Mouse (Mus musculus): ENCODE results near the gene Gm21293.
"Not testable (repeated sequence)": the region's sequence is repeated elsewhere in the genome, so short reads cannot be mapped to it uniquely, and the experiment has no call there.

The Gm21293 gene

GRCm38 (mm10) chr10:104142687-104143086 is at the start of gene Gm21293:
Gene Gm21293 (plus strand): TSS chr10:104142987.
- DNase-seq (ENCODE audit: low read depth, low spot score), result not testable (repeated sequence)

- no peak for DNase-seq (ENCODE audit: low read depth, low spot score)
Observed at GRCm38 (mm10) chr10:104110044-104110443, 32.7 kb upstream of the Gm21293 start.

GRCm38 (mm10) chr10:104118312-104118711 is 24.5 kb upstream of the Gm21293 start:
- no peak for DNase-seq (ENCODE audit: low read depth, low spot score)

GRCm38 (mm10) chr10:104151197-104151596 is 8.4 kb downstream of the Gm21293 start, which contains the start of gene Gm6763:
Gene Gm6763 (plus strand): TSS chr10:104151497.
- not testable (repeated sequence) for DNase-seq (ENCODE audit: low read depth, low spot score)

- DNase-seq (ENCODE audit: low read depth, low spot score), result not testable (repeated sequence)
Observed at GRCm38 (mm10) chr10:104159706-104160105, 16.9 kb downstream of the Gm21293 start, which contains the start of gene Gm8764. Gene Gm8764 (plus strand): TSS chr10:104160006.

GRCm38 (mm10) chr10:104168215-104168614 is 25.4 kb downstream of the Gm21293 start, which contains the start of gene Gm21304:
Gene Gm21304 (plus strand): TSS chr10:104168515.
- DNase-seq (ENCODE audit: low read depth, low spot score), result not testable (repeated sequence)

DNA sequence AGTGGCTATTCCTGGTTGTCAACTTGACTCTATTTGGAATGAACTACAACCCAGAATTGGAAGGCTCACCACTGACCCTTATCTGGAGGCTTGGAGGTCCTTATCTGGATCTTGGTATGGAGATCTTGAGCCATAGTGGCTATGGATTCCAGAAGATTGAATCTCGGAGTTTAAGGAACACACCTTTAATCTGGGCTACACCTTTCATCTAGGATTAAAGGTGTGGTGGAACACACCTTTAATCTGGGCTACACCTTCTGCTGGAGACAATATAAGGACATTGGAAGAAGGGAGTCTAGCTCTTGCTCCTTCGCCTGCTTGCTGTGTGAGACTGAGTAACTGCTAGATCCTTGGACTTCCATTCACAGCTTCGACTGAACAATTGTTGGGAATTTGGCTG is 33.9 kb downstream of the Gm21293 start, which contains the start of gene Gm21312:
Gene Gm21312 (plus strand): TSS at position 301 of the 400 bp plus-strand sequence.
- not testable (repeated sequence) for DNase-seq (ENCODE audit: low read depth, low spot score)

DNA sequence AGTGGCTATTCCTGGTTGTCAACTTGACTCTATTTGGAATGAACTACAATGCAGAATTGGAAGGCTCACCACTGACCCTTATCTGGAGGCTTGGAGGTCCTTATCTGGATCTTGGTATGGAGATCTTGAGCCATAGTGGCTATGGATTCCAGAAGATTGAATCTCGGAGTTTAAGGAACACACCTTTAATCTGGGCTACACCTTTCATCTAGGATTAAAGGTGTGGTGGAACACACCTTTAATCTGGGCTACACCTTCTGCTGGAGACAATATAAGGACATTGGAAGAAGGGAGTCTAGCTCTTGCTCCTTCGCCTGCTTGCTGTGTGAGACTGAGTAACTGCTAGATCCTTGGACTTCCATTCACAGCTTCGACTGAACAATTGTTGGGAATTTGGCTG is 42.4 kb downstream of the Gm21293 start, which contains the start of gene Gm20765:
Gene Gm20765 (plus strand): TSS at position 301 of the 400 bp plus-strand sequence.
- not testable (repeated sequence) for DNase-seq (ENCODE audit: low read depth, low spot score)

DNA sequence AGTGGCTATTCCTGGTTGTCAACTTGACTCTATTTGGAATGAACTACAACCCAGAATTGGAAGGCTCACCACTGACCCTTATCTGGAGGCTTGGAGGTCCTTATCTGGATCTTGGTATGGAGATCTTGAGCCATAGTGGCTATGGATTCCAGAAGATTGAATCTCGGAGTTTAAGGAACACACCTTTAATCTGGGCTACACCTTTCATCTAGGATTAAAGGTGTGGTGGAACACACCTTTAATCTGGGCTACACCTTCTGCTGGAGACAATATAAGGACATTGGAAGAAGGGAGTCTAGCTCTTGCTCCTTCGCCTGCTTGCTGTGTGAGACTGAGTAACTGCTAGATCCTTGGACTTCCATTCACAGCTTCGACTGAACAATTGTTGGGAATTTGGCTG is 51.0 kb downstream of the Gm21293 start, which contains the start of gene Gm4340:
Gene Gm4340 (plus strand): TSS at position 301 of the 400 bp plus-strand sequence.
- DNase-seq (ENCODE audit: low read depth, low spot score), result not testable (repeated sequence)
